Comparison of ENCODE assay signal across 9 mouse cellular contexts in genomic region chr2:149831459-149832245, GRCm38 (mm10). TPM values are rescaled to one million over a fixed set of nuclear protein-coding genes. Genes with fewer than 3 reads are reported as not detected.
DNase-seq lines count a peak whose midpoint lies in the region; ATAC-seq lines count a peak whose summit lies in the region.
"Had no signal": no experiment of that assay in that cellular context is flagged by ENCODE, and none has a peak within 500 bp of the region (broad histone marks: within the 10 kb centered on the region; RNA-seq: fewer than 3 reads in every experiment).

No protein-coding gene starts in this region.

- peak overlapping the region; percentile 55 for H3K4me3 ChIP-seq in forebrain, embryonic 11.5 days (ENCODE audit: low read depth, low read length)
- peak overlapping the region; percentile 66 for H3K4me3 ChIP-seq in neural tube, embryonic 15.5 days (replicated peaks)

- WGBS in forebrain, embryonic 11.5 days: 2% methylated on average over 29 of the region's 29 CpGs
- WGBS in neural tube, embryonic 15.5 days: under 1% methylated on average over 29 of the region's 29 CpGs

- no peak overlapping the region for H3K27ac ChIP-seq in forebrain, embryonic 11.5 days (ENCODE audit: low read depth, low read length)
- peak overlapping the region; percentile 82 for H3K27ac ChIP-seq in neural tube, embryonic 15.5 days (replicated peaks)

- peak overlapping the region; percentile 64 for H3K9ac ChIP-seq in forebrain, embryonic 11.5 days (ENCODE audit: low read length)
- peak overlapping the region; percentile 67 for H3K9ac ChIP-seq in neural tube, embryonic 15.5 days (replicated peaks)

- ATAC-seq in forebrain, embryonic 11.5 days (replicated peaks; ENCODE audit: low FRiP score): peak; percentile 20; the same call in 1 of the 2 replicates
- peak; percentile 56 for ATAC-seq in neural tube, embryonic 15.5 days (ENCODE audit: low FRiP score)

- H3K4me1 ChIP-seq in forebrain, embryonic 11.5 days (replicated peaks; ENCODE audit: control insufficient read depth, insufficient read depth, low read length): peaks cover 7% of the 10 kb centered on the region; the same call in 1 of the 2 replicates
- H3K4me1 ChIP-seq in neural tube, embryonic 15.5 days: peaks cover 30% of the 10 kb centered on the region

- H3K4me2 ChIP-seq in forebrain, embryonic 11.5 days (ENCODE audit: low read depth, low read length, severe bottlenecking): peak overlapping the region; percentile 74
- H3K4me2 ChIP-seq in neural tube, embryonic 15.5 days: peak overlapping the region; percentile 92

- H3K27me3 ChIP-seq in forebrain, embryonic 11.5 days (ENCODE audit: control insufficient read depth, insufficient read depth, low read length): peaks cover 24% of the 10 kb centered on the region
- peaks cover 6% of the 10 kb centered on the region for H3K27me3 ChIP-seq in neural tube, embryonic 15.5 days (replicated peaks)

- DNase-seq in heart, adult 11 months: peak; percentile 74
- DNase-seq in heart, postnatal 4 days: no peak
- DNase-seq in ZHBTc4 (ENCODE audit: low read depth, low spot score): peak; percentile 51
- peak; percentile 52 for DNase-seq in forebrain, embryonic 11.5 days (ENCODE audit: low spot score)
- peak; percentile 40 to 41 for DNase-seq in layer of hippocampus, postnatal 36 days
- no peak for DNase-seq in spleen, postnatal 10 days (ENCODE audit: low spot score in 2 of 2)
- no peak for DNase-seq in thymus, postnatal 4 days

- H3K36me3 ChIP-seq in forebrain, embryonic 11.5 days (ENCODE audit: control insufficient read depth, insufficient read depth, low read length): no peaks in the 10 kb centered on the region
- no peaks in the 10 kb centered on the region for H3K36me3 ChIP-seq in neural tube, embryonic 15.5 days

- H3K9me3 ChIP-seq in forebrain, embryonic 11.5 days (ENCODE audit: control insufficient read depth, low read length): no peaks in the 10 kb centered on the region
- no peaks in the 10 kb centered on the region for H3K9me3 ChIP-seq in neural tube, embryonic 15.5 days (replicated peaks)

RNA-seq across cellular contexts. Expression of gene C530025M09Rik, which starts 0.6 kb away (rescaled TPM):
- not detected for total RNA-seq in heart, postnatal 4 days (2021)
- not detected in 2 replicates for polyA plus RNA-seq in forebrain, embryonic 11.5 days (2014; fragmentation: Nextera tagmentation; extraction: Ambion mirVana)
- total RNA-seq in layer of hippocampus, postnatal 36 days (2021): under 1 TPM; 0.55 to 0.61 TPM
- polyA plus RNA-seq in neural tube, embryonic 15.5 days (2015; fragmentation: Nextera tagmentation; extraction: Ambion mirVana): 3.8 and 4.7 TPM in 2 replicates
- polyA plus RNA-seq: C2C12 had no signal

RNA-seq across cellular contexts. Expression of gene Syndig1, which starts 2.6 kb away (rescaled TPM):
- total RNA-seq in heart, postnatal 4 days (2021): under 1 TPM; 0.54 to 0.55 TPM
- polyA plus RNA-seq in forebrain, embryonic 11.5 days (2014; fragmentation: Nextera tagmentation; extraction: Ambion mirVana): 9.0 and 10.6 TPM in 2 replicates
- 10 to 100 TPM; 37.5 to 39.7 TPM for total RNA-seq in layer of hippocampus, postnatal 36 days (2021)
- 73.2 and 77.9 TPM in 2 replicates for polyA plus RNA-seq in neural tube, embryonic 15.5 days (2015; fragmentation: Nextera tagmentation; extraction: Ambion mirVana)
- polyA plus RNA-seq: C2C12 had no signal

Comparison
In these comparisons a context has a peak if more than half of its experiments do, and no peak if none do; other contexts are left out.
1. DNase-seq: peak in heart, adult 11 months (single experiment), ZHBTc4 (single experiment), forebrain, embryonic 11.5 days (single experiment) and layer of hippocampus, postnatal 36 days (2 of 2); none in heart, postnatal 4 days (single experiment), spleen, postnatal 10 days (0 of 2) and thymus, postnatal 4 days (single experiment).
2. RNA of gene Syndig1, which starts 2.6 kb away (total RNA-seq): 37.5 to 39.7 TPM in layer of hippocampus, postnatal 36 days; 0.54 to 0.55 TPM in heart, postnatal 4 days; every median in the first group is over 10 times any median in the second.